Mouse (Mus musculus) hindbrain, embryonic 16.5 days (tissue): ENCODE data around the gene Lix1l. TPM values are rescaled to one million over a fixed set of nuclear protein-coding genes. Genes with fewer than 3 reads are reported as not detected.

Experiments used
- ATAC-seq: fragments of 200-750 bp; cut with Nextera tagmentation; 2 replicates; pipeline ENCODE4 v1.8.0; 2017; ENCODE audit warnings: moderate TSS enrichment, moderate library complexity
- H3K27ac ChIP-seq: fragments of 300-500 bp; sonication (generic); 2 replicates; pipeline ENCODE4 v1.5.1; 2014; ENCODE audit warnings: low read depth, mild to moderate bottlenecking, control low read depth, low read length, moderate library complexity
- H3K27me3 ChIP-seq: fragments of 300-500 bp; sonication (generic); replicated peaks from 2 replicates; pipeline ENCODE4 v1.6.1; 2014; ENCODE audit warnings: low read length; ENCODE audit not compliant: control insufficient read depth, insufficient read depth
- H3K36me3 ChIP-seq: fragments of 300-500 bp; sonication (generic); 2 replicates; pipeline ENCODE4 v1.6.1; 2014; ENCODE audit warnings: mild to moderate bottlenecking, low read length, moderate library complexity, mixed read lengths; ENCODE audit not compliant: control insufficient read depth, insufficient read depth
- H3K4me1 ChIP-seq: fragments of 300-500 bp; sonication (generic); 2 replicates; pipeline ENCODE4 v1.6.1; 2014; ENCODE audit warnings: low read depth, low read length; ENCODE audit not compliant: control insufficient read depth, insufficient read depth
- H3K4me2 ChIP-seq: fragments of 300-500 bp; sonication (generic); 2 replicates; pipeline ENCODE4 v1.6.1; 2014; ENCODE audit warnings: mild to moderate bottlenecking, low read length, control low read depth, moderate library complexity
- H3K4me3 ChIP-seq: fragments of 300-500 bp; sonication (generic); 2 replicates; pipeline ENCODE4 v1.5.1; 2014; ENCODE audit warnings: mild to moderate bottlenecking, low read length, control low read depth, moderate library complexity
- H3K9ac ChIP-seq: fragments of 300-500 bp; sonication (generic); 2 replicates; pipeline ENCODE4 v1.6.1; 2014; ENCODE audit warnings: low read depth, mild to moderate bottlenecking, control low read depth, low read length, moderate library complexity
- H3K9me3 ChIP-seq: fragments of 300-500 bp; sonication (generic); 2 replicates; pipeline ENCODE4 v1.6.1; 2014; ENCODE audit warnings: mild to moderate bottlenecking, low read length, moderate library complexity; ENCODE audit not compliant: control insufficient read depth
- WGBS: fragments of 180-500 bp; shearing (Covaris S2); extraction: QIAGEN DNeasy Blood & Tissue Kit; methylation state at CpG from one replicate; pipeline ENCODE4 v1.1.7; 2014; 5-methylcytosine and 5-hydroxymethylcytosine counted together
- polyA plus RNA-seq: library from polyadenylated mRNA; unstranded; fragments of >200 nt; fragmentation: Nextera tagmentation; extraction: Ambion mirVana; gene quantifications from 2 replicates; pipeline ENCODE4 v1.2.1, GENCODE M21; 2015

Gene Lix1l
- polyA plus RNA-seq, 1 experiment from 2014 or later = 5.1 TPM

DNA sequence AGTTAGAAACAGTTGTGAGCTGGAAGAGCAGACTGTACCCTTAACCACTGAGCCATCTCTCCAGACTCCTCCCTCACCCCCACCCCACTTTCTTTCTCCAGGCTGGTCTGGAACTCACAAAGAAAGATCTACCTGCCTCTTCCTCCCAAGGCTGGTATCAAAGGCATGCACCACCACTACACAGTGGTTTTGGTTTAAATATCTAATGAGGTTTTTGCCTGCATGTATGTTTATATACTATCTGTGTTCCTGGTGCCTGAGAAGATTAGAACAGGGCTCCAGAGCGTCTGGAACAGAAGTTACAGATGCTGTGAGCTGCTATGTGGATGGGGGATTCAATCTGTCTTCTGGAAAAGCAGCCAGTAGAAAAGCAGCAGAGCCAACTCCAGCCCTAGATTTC lies 33.1 kb downstream of the Lix1l start:
- peaks cover 17% of the 10 kb centered on the region for H3K36me3 ChIP-seq
- ATAC-seq = no peak
- no peak overlapping the region for H3K9ac ChIP-seq
- H3K4me3 ChIP-seq = no peak overlapping the region
- no peak overlapping the region for H3K27ac ChIP-seq
- no peaks in the 10 kb centered on the region for H3K9me3 ChIP-seq
- peaks cover 24% of the 10 kb centered on the region for H3K4me1 ChIP-seq
- H3K27me3 ChIP-seq = no peaks in the 10 kb centered on the region
- H3K4me2 ChIP-seq = no peak overlapping the region
- WGBS = 81% methylated on average over 1 of the region's 1 CpGs

DNA sequence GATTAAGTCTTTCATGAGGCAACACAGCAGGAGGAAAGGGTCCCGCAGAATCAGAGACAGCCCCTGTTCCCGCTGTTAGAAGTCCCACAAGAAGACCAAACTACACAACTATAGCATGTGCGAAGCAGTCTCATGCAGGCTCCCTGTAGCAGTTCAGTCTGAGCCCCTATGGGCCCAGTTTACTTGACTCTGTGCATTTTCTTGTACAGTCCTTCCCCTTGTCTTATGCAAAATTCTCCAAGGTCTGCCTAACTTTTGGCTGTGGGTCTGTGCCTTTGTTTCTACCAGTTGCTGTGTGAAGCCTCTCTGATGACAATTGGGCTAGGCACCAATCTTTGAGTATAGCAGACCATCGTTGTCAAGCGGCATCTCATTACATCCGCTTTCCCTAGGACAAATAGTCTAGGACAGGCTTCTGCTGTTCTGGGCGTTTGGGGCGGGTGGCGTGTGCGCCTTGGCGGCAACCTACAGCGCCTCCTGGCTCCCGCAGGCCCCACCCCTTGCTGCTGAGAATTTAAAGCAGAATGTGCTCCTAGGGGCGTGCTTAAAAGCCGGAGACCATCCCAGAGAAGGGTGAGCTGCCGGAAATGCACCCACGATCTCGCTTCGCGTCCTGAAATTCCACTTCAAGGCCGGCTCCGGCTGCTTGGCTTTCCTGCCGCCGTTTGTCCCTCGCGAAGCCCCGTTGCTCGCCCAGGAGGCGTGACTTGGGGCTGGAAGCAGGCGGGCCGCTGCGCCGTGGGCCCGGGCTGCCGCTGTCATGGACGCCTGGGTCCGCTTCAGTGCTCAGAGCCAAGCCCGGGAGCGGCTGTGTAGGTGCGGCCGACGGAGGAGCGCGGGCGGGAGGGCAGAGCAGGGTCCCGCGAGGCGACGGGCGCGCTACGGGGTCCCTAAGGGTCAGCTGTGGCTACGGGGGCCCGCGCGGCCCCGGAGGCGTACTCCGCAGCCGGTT lies 34.3 kb downstream of the Lix1l start, which contains the start of the genes Pex11b and Gm42957:
TSS of gene Pex11b (plus strand) at position 449 of the 952 bp plus-strand sequence.
TSS of gene Gm42957 (plus strand) at position 547 of the 952 bp plus-strand sequence.
- Histone ChIP-seq H3K4me3 (peak within 1 kb of the TSS; percentile 81), H3K27me3 (no peaks in the 10 kb centered on the region), H3K9ac (peak within 1 kb of the TSS; percentile 92), H3K36me3 (peaks cover 24% of the 10 kb centered on the region), H3K4me1 (peaks cover 21% of the 10 kb centered on the region), H3K4me2 (peak within 1 kb of the TSS; percentile 79), H3K9me3 (no peaks in the 10 kb centered on the region), H3K27ac (peak within 1 kb of the TSS; percentile 85)
- 2% methylated on average over 60 of the region's 60 CpGs for WGBS
- peak; percentile 90 for ATAC-seq

DNA sequence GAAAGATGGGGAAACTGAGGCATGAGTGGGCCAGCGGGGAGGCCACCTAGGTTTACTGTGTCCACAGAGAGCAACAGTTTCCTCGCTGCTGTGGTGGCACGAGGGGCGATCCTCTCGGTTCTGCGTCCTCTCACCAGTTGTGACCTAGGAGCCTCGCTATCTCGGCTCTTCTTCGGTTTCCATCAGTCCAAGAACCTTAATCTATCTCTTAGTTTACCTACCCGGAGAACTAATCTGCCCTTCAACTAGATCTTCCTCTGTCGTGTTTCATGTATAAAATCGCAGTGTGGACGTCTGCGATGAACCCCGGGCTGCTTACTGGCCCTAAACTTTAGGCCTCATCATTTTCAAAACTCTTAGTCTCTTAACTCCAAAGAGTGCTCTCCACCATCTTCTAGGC lies 35.0 kb downstream of the Lix1l start:
- ATAC-seq = no peak
- no peaks in the 10 kb centered on the region for H3K27me3 ChIP-seq
- H3K4me1 ChIP-seq = peaks cover 16% of the 10 kb centered on the region
- H3K9ac ChIP-seq = peak overlapping the region; percentile 92
- H3K36me3 ChIP-seq = peaks cover 27% of the 10 kb centered on the region
- WGBS = 15% methylated on average over 15 of the region's 15 CpGs
- peak overlapping the region; percentile 81 for H3K4me3 ChIP-seq
- peak overlapping the region; percentile 79 for H3K4me2 ChIP-seq
- peak overlapping the region; percentile 85; the same call in 1 of the 2 replicates for H3K27ac ChIP-seq
- H3K9me3 ChIP-seq = no peaks in the 10 kb centered on the region

DNA sequence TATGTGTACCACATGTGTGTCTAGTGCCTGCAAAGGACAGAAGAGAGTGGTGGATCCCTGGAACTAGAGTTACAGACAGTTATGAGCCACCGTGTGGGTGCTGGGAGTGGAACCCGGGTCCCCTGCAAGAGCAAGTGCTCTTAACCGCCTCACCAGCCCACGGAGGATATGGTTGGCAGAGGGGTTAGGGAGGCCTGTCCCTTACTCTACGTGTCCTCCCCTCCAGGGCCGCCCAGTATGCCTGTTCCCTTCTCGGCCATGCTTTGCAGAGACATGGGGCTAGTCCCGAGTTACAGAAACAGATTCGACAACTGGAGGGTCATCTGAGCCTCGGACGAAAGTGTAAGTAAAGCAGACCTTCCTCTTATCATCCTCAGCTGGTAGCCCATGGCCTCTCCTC lies 35.5 kb downstream of the Lix1l start:
- no peak overlapping the region for H3K27ac ChIP-seq
- WGBS = 74% methylated on average over 11 of the region's 11 CpGs
- H3K27me3 ChIP-seq = no peaks in the 10 kb centered on the region
- H3K9me3 ChIP-seq = no peaks in the 10 kb centered on the region
- peak overlapping the region; percentile 81 for H3K4me3 ChIP-seq
- H3K4me2 ChIP-seq = peak overlapping the region; percentile 79
- ATAC-seq = no peak
- H3K36me3 ChIP-seq = peaks cover 27% of the 10 kb centered on the region
- H3K4me1 ChIP-seq = peaks cover 11% of the 10 kb centered on the region
- peak overlapping the region; percentile 92 for H3K9ac ChIP-seq

DNA sequence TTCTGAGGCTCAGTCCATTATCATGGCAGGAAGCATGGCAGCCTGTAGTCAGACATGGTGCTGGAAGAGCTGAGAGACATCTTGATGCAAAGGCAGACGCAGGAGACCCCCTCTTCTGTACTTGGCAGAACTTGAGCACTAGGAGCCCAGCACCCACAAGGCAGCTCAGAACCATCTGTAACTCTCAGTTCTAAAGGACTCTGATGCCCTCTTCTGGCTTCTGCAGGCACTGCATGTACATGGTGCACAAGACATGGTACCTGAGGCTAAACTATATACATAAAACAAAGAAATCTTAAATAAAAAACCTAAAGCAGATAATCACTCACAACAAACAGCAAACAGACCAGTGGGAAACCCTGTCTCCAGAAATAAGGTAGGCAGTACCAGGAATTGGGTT lies 38.3 kb downstream of the Lix1l start:
- Histone ChIP-seq H3K9ac (no peak overlapping the region), H3K4me1 (peaks cover 11% of the 10 kb centered on the region), H3K4me2 (no peak overlapping the region), H3K36me3 (peaks cover 24% of the 10 kb centered on the region), H3K27ac (no peak overlapping the region), H3K27me3 (no peaks in the 10 kb centered on the region), H3K4me3 (no peak overlapping the region), H3K9me3 (no peaks in the 10 kb centered on the region)
- no peak for ATAC-seq
- WGBS = 81% methylated on average over 1 of the region's 1 CpGs

DNA sequence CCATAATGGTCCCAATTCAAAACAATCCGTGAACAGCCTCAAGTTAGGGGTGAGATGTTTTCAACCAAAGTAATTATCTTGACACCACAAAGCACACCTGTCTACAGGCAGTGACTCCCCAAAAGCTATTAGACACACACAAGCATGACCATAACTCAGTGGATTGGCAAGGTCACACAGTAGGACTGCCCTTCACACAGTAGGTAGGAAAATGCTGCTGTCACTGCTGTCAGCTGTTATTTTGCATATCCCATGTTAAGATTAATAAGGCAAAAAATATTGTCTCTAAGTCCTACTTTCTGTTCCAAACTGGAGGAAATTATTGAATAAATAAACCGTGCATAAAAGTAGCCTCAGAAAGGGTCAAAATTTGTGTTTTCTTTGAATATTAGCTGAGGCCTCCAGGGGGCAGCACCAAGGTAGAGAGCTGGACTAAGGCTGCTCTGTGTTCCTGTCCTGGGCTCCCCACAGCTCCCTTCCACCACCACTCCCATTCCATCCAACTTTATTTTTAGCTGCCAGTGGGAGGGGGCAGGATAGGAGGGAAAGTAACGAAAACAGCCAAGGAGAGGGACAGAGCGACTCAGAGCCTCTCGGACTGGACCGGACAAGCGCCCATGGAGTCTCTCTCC lies 44.2 kb downstream of the Lix1l start, which contains the start of gene Itga10:
TSS of gene Itga10 (plus strand) at position 567 of the 632 bp plus-strand sequence.
- no peak for ATAC-seq
- Histone ChIP-seq H3K4me3 (no peak within 1 kb of the TSS), H3K27me3 (no peaks in the 10 kb centered on the region), H3K4me1 (no peaks in the 10 kb centered on the region), H3K9ac (no peak within 1 kb of the TSS), H3K36me3 (peaks cover 13% of the 10 kb centered on the region; the same call in 1 of the 2 replicates), H3K4me2 (no peak within 1 kb of the TSS), H3K27ac (no peak within 1 kb of the TSS), H3K9me3 (no peaks in the 10 kb centered on the region)
- WGBS = 66% methylated on average over 7 of the region's 7 CpGs

DNA sequence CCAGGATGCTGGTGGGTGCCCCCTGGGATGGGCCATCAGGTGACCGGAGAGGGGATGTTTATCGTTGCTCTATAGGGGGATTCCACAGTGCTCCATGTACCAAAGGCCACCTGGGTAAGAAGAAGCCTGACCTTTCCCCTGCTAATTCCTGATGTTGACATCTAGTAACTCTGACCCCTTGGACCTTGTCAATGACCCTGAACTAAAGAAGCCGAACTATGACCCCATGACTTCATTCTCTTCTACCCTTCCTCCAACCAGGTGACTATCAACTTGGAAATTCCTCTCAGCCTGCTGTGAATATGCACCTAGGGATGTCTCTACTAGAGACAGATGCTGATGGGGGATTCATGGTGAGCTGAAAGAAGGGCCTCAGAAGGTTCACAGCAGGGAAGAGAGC lies 46.4 kb downstream of the Lix1l start:
- H3K4me1 ChIP-seq = no peaks in the 10 kb centered on the region
- no peaks in the 10 kb centered on the region for H3K9me3 ChIP-seq
- H3K4me2 ChIP-seq = no peak overlapping the region
- 90% methylated on average over 3 of the region's 3 CpGs for WGBS
- H3K27me3 ChIP-seq = no peaks in the 10 kb centered on the region
- no peak for ATAC-seq
- peaks cover 9% of the 10 kb centered on the region; the same call in 1 of the 2 replicates for H3K36me3 ChIP-seq
- no peak overlapping the region for H3K27ac ChIP-seq
- no peak overlapping the region for H3K9ac ChIP-seq
- H3K4me3 ChIP-seq = no peak overlapping the region

DNA sequence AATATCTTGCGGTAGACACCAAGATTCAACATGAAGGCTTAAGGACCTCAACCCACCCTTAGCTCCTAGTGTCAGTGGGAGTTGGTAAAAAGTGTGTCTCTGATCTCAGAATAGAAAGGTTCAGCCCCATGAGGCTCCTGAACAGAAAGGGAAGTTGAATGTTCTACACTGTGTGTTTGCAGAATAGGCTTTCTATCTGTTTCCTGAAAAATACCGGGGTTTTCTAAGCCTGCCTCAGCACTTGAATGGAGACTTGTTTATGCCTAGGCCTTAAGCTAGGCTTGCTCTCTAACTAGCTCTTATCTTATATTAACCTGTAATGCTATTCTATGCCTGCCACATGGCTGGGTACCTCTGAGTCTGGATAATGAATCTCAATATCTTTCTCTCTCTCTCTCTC lies 60.0 kb downstream of the Lix1l start:
- H3K27me3 ChIP-seq = no peaks in the 10 kb centered on the region
- peaks cover 14% of the 10 kb centered on the region; the same call in 1 of the 2 replicates for H3K4me1 ChIP-seq
- ATAC-seq = no peak
- WGBS = 89% methylated on average over 2 of the region's 2 CpGs
- no peak overlapping the region for H3K4me3 ChIP-seq
- H3K9ac ChIP-seq = no peak overlapping the region
- no peaks in the 10 kb centered on the region for H3K9me3 ChIP-seq
- no peak overlapping the region for H3K4me2 ChIP-seq
- H3K36me3 ChIP-seq = no peaks in the 10 kb centered on the region
- no peak overlapping the region for H3K27ac ChIP-seq
